Mouse (Mus musculus): ENCODE measurements at regions not wholly inside any gene's neighbourhood (a gene's known extent, or its start where the extent isn't known, plus 50 kb on each side); places are given as distances from the start of the nearest gene placed in this dataset.

DNA sequence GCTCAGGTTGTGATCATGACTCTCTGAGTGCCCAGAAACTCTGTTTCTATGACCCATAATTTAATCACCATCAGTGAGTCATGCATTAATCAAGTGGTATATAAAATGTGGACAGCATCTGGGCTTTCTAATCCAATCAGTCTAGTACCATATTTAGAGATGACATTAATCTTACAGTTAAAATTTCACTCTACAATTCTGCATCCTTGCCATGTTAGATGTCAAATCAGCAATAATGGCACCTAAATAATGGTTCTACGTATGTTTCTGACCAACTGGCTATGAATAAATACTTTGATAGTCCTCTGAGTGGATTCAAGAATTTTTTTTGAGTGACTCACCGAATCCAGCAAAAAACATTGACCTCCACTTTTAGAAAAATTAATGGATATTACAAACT is 383.0 kb upstream of the Gm12666 start:
- no peaks in the 10 kb centered on the region for H3K9me3 ChIP-seq (ENCODE audit: control insufficient read depth, low read length)
- no peaks in the 10 kb centered on the region for H3K36me3 ChIP-seq (replicated peaks; ENCODE audit: control insufficient read depth, insufficient read depth)
- H3K4me2 ChIP-seq (replicated peaks), result no peak overlapping the region
- H3K9ac ChIP-seq, result no peak overlapping the region
- DNase-seq (ENCODE audit: low spot score) (no peak), ATAC-seq (ENCODE audit: low FRiP score) (no peak)
- 80% methylated on average over 2 of the region's 2 CpGs for WGBS
- no peak overlapping the region for H3K27ac ChIP-seq
- no peaks in the 10 kb centered on the region for H3K27me3 ChIP-seq (ENCODE audit: control insufficient read depth, insufficient read depth, low read length)
- no peak overlapping the region for H3K4me3 ChIP-seq (replicated peaks; ENCODE audit: low read length)
- no peaks in the 10 kb centered on the region for H3K4me1 ChIP-seq (replicated peaks; ENCODE audit: control insufficient read depth, insufficient read depth, low read length)

DNA sequence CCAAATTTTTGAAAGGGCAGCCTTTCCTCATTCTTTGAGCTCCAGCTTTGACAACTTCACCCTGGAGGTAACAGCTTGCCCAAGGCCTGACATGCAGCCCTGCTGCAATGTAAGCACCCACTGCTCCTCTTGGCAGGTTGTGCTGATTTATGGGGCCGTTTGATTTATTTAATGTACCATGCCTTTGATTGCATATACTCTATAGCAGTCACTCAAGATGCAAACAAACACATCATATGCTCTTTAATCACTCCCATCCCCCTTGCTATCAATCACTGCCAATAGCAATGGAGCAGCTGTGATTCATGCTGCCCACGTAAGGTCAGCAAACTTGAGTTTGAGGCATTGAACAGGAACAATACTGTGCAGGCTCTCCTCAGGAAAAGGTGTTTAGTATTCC is 373.8 kb upstream of the Gm12666 start:
- no peak for DNase-seq (ENCODE audit: low spot score)
- ATAC-seq (ENCODE audit: low FRiP score), result no peak
- no peaks in the 10 kb centered on the region for H3K27me3 ChIP-seq (ENCODE audit: control insufficient read depth, insufficient read depth, low read length)
- no peak overlapping the region for H3K4me3 ChIP-seq (replicated peaks; ENCODE audit: low read length)
- WGBS, result 33% methylated on average over 2 of the region's 2 CpGs
- H3K9ac ChIP-seq, result no peak overlapping the region
- no peak overlapping the region for H3K4me2 ChIP-seq (replicated peaks)
- H3K9me3 ChIP-seq (ENCODE audit: control insufficient read depth, low read length), result no peaks in the 10 kb centered on the region
- no peak overlapping the region for H3K27ac ChIP-seq
- H3K36me3 ChIP-seq (replicated peaks; ENCODE audit: control insufficient read depth, insufficient read depth), result no peaks in the 10 kb centered on the region
- no peaks in the 10 kb centered on the region for H3K4me1 ChIP-seq (replicated peaks; ENCODE audit: control insufficient read depth, insufficient read depth, low read length)

DNA sequence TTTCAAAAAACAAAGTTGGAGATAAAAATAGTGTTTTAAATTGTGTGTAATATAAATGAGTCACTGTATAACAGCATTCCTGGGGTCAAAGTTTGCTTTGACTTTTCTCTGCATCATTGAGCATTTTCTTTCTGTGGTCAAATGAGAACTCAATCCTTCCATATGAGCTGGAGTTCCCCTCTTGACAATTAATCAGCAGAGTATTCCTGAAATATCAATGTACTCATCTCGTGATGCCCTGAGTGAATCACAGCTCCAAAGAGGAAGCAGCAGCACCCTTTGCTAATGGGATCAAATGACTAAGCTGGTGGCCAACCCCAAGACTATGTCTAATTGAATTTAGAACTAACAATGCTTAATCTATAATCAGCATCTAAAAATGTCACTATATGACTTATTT is 363.6 kb upstream of the Gm12666 start:
- no peaks in the 10 kb centered on the region for H3K27me3 ChIP-seq (ENCODE audit: control insufficient read depth, insufficient read depth, low read length)

DNA sequence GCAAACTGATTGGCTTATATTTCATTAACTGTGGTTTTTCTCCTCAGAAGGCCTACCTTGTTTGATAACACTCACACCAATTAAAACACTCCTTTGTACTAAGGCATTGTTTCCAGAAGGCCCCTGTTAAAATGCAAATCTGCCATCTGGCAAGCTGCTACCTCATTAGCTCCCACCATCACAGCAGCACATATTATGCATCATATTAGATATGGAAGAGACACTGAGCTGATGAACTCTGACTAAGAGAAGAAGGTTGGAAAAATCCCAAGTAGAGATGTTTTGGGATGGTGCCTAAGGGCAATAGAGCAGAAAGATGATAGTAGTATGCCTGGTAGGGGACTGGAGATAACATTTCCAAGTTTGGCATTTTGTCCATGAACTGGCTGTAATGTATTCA is 350.5 kb upstream of the Gm12666 start:
- ATAC-seq (ENCODE audit: low FRiP score), result peak; percentile 93
- peak; percentile 58 for DNase-seq (ENCODE audit: low spot score)
- Histone ChIP-seq H3K27me3 (ENCODE audit: control insufficient read depth, insufficient read depth, low read length) (no peaks in the 10 kb centered on the region), H3K4me3 (replicated peaks; ENCODE audit: low read length) (no peak overlapping the region), H3K9me3 (ENCODE audit: control insufficient read depth, low read length) (no peaks in the 10 kb centered on the region), H3K36me3 (replicated peaks; ENCODE audit: control insufficient read depth, insufficient read depth) (no peaks in the 10 kb centered on the region), H3K27ac (0 out of 2 replicates have a peak overlapping the region, but pooled peaks have one; percentile 26), H3K4me1 (replicated peaks; ENCODE audit: control insufficient read depth, insufficient read depth, low read length) (no peaks in the 10 kb centered on the region), H3K9ac (no peak overlapping the region), H3K4me2 (replicated peaks) (no peak overlapping the region)

More for the DNA sequence above, 363.6 kb upstream of the Gm12666 start:
- Histone ChIP-seq H3K9ac (no peak overlapping the region), H3K4me2 (replicated peaks) (no peak overlapping the region), H3K9me3 (ENCODE audit: control insufficient read depth, low read length) (no peaks in the 10 kb centered on the region), H3K4me3 (replicated peaks; ENCODE audit: low read length) (no peak overlapping the region), H3K36me3 (replicated peaks; ENCODE audit: control insufficient read depth, insufficient read depth) (no peaks in the 10 kb centered on the region), H3K4me1 (replicated peaks; ENCODE audit: control insufficient read depth, insufficient read depth, low read length) (no peaks in the 10 kb centered on the region), H3K27ac (no peak overlapping the region)
- ATAC-seq (ENCODE audit: low FRiP score), result no peak
- DNase-seq (ENCODE audit: low spot score), result no peak
- WGBS, result 49% methylated on average over 1 of the region's 1 CpGs

DNA sequence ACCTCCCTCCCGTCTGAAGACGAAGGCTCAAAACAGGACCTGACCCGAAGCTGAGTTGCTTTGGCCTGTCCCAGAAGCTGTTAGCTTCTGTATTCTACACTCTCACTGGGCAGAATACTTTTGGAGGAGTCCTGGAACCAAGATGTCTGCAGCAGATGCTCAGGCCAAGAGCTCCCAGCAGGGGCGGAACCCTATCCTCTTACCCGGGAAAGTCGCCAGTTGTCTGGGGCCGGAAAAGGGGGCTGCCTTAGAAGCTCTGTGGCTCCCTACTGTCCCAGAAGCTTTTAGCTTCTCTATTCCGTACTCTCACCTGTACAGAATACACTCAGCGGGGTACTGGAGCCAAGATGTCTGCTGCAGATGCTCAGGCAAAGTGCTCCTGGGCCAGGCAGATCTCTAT is 346.7 kb upstream of the Gm12666 start:
- Histone ChIP-seq H3K4me2 (replicated peaks) (no peak overlapping the region), H3K27ac (no peak overlapping the region), H3K27me3 (ENCODE audit: control insufficient read depth, insufficient read depth, low read length) (no peaks in the 10 kb centered on the region), H3K4me1 (replicated peaks; ENCODE audit: control insufficient read depth, insufficient read depth, low read length) (no peaks in the 10 kb centered on the region), H3K36me3 (replicated peaks; ENCODE audit: control insufficient read depth, insufficient read depth) (no peaks in the 10 kb centered on the region), H3K9me3 (ENCODE audit: control insufficient read depth, low read length) (no peaks in the 10 kb centered on the region), H3K4me3 (replicated peaks; ENCODE audit: low read length) (no peak overlapping the region), H3K9ac (no peak overlapping the region)
- DNase-seq (ENCODE audit: low spot score) (no peak), ATAC-seq (ENCODE audit: low FRiP score) (no peak)
- WGBS, result 88% methylated on average over 9 of the region's 9 CpGs

DNA sequence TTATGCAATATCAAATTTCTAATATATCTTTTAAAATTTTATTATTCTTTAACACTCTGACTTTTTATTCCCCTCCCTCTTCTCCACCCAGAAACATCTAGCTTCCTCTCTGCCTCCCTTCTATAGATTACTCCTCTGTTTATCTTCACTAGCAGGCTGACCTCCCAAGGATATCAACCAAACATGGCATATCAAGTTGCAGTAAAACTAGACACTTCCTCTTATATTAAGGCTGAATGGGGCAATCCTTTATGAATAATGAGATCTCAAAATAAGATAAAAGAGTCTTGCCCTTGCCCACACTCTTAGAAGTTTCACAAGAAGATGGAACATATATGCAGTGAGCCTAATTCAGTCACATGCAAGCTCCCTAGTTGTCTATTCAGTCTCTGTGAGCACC is 310.5 kb upstream of the Gm12666 start:
- Histone ChIP-seq H3K27ac (no peak overlapping the region), H3K27me3 (ENCODE audit: control insufficient read depth, insufficient read depth, low read length) (no peaks in the 10 kb centered on the region), H3K9me3 (ENCODE audit: control insufficient read depth, low read length) (no peaks in the 10 kb centered on the region), H3K9ac (no peak overlapping the region), H3K4me3 (replicated peaks; ENCODE audit: low read length) (no peak overlapping the region), H3K4me2 (replicated peaks) (no peak overlapping the region), H3K4me1 (replicated peaks; ENCODE audit: control insufficient read depth, insufficient read depth, low read length) (no peaks in the 10 kb centered on the region), H3K36me3 (replicated peaks; ENCODE audit: control insufficient read depth, insufficient read depth) (no peaks in the 10 kb centered on the region)
- ATAC-seq (ENCODE audit: low FRiP score) (no peak), DNase-seq (ENCODE audit: low spot score) (no peak)

DNA sequence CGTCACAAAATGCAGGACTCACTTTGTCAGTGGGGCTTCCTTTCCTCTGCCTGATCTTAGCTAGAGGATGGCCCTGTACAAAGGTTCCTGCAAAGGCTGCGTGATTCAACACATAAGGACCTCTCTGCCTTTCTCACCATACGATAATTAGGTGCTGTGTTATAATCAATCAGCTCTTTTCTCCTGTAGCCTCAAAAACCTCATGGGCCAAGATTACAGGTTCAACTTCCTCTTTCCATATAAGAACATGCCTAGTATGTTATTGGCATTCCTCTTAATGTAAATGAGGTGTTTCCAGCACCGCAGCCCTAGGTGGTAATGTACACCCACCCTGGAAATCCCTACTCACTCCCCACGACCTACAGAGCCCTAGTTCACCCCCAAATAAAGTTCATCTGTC is 308.6 kb upstream of the Gm12666 start:
- Histone ChIP-seq H3K4me3 (replicated peaks; ENCODE audit: low read length) (no peak overlapping the region), H3K4me2 (replicated peaks) (no peak overlapping the region)
- 76% methylated on average over 5 of the region's 5 CpGs for WGBS

DNA sequence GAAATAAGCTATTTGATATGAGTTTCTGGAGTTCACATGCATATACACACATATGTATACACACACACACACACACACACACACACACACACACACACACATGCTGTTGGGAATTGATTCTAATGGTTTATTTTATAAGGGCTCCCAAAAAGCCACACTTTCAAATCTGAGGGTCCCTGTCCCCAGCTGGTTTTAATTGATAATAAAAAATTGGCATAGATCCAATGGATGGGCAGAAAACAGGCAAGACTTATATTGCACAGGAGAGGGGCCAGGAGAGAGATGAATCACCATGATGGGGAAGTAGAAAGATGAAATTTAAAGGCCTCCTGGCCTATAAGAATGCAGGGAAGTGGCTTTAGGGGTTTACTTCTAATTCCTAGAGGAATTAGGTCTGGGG is 295.1 kb upstream of the Gm12666 start:
- no peak for ATAC-seq (ENCODE audit: low FRiP score)
- no peak for DNase-seq (ENCODE audit: low spot score)
- Histone ChIP-seq H3K9me3 (ENCODE audit: control insufficient read depth, low read length) (no peaks in the 10 kb centered on the region), H3K4me3 (replicated peaks; ENCODE audit: low read length) (no peak overlapping the region), H3K36me3 (replicated peaks; ENCODE audit: control insufficient read depth, insufficient read depth) (no peaks in the 10 kb centered on the region), H3K4me2 (replicated peaks) (no peak overlapping the region), H3K9ac (no peak overlapping the region), H3K27me3 (ENCODE audit: control insufficient read depth, insufficient read depth, low read length) (no peaks in the 10 kb centered on the region), H3K4me1 (replicated peaks; ENCODE audit: control insufficient read depth, insufficient read depth, low read length) (no peaks in the 10 kb centered on the region), H3K27ac (no peak overlapping the region)

More for the DNA sequence above, 308.6 kb upstream of the Gm12666 start:
- no peak for DNase-seq (ENCODE audit: low spot score)
- Histone ChIP-seq H3K36me3 (replicated peaks; ENCODE audit: control insufficient read depth, insufficient read depth) (no peaks in the 10 kb centered on the region), H3K4me1 (replicated peaks; ENCODE audit: control insufficient read depth, insufficient read depth, low read length) (no peaks in the 10 kb centered on the region), H3K9me3 (ENCODE audit: control insufficient read depth, low read length) (no peaks in the 10 kb centered on the region), H3K9ac (no peak overlapping the region), H3K27ac (no peak overlapping the region), H3K27me3 (ENCODE audit: control insufficient read depth, insufficient read depth, low read length) (no peaks in the 10 kb centered on the region)
- no peak for ATAC-seq (ENCODE audit: low FRiP score)

DNA sequence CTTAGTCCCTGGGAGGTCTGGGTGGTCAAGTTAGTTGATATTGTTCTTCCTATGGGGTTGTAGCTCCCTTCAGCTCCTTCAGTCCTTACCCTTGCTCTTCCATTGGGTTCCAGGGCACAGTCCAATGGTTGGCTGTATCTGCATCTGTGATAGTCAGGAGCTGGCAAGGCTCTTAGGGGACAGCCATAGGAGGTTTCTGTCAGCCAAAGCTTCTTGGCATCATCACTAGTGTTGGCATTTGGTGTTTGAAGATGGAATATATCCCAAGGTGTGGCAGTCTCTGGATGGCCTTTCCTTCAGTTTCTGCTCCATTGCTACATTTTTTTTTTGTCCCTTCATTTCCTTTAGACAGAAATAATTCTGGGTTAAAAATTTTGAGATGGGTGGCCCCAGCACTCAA is 266.6 kb upstream of the Gm12666 start:
- Histone ChIP-seq H3K27ac (no peak overlapping the region), H3K27me3 (ENCODE audit: control insufficient read depth, insufficient read depth, low read length) (no peaks in the 10 kb centered on the region), H3K4me1 (replicated peaks; ENCODE audit: control insufficient read depth, insufficient read depth, low read length) (no peaks in the 10 kb centered on the region), H3K4me2 (replicated peaks) (no peak overlapping the region), H3K9ac (no peak overlapping the region), H3K9me3 (ENCODE audit: control insufficient read depth, low read length) (no peaks in the 10 kb centered on the region), H3K4me3 (replicated peaks; ENCODE audit: low read length) (no peak overlapping the region), H3K36me3 (replicated peaks; ENCODE audit: control insufficient read depth, insufficient read depth) (no peaks in the 10 kb centered on the region)
- DNase-seq (ENCODE audit: low spot score) (no peak), ATAC-seq (ENCODE audit: low FRiP score) (no peak)
